Mouse (Mus musculus) yolk sac, embryonic 10.5 days (tissue): ENCODE measurements at regions not wholly inside any gene's neighbourhood (a gene's known extent, or its start where the extent isn't known, plus 50 kb on each side); places are given as distances from the start of the nearest gene placed in this dataset.

Source experiments
- DNase-seq: peaks from one replicate; pipeline ENCODE4 v3.0.0-alpha.2; 2017; ENCODE audit warnings: low spot score

DNA sequence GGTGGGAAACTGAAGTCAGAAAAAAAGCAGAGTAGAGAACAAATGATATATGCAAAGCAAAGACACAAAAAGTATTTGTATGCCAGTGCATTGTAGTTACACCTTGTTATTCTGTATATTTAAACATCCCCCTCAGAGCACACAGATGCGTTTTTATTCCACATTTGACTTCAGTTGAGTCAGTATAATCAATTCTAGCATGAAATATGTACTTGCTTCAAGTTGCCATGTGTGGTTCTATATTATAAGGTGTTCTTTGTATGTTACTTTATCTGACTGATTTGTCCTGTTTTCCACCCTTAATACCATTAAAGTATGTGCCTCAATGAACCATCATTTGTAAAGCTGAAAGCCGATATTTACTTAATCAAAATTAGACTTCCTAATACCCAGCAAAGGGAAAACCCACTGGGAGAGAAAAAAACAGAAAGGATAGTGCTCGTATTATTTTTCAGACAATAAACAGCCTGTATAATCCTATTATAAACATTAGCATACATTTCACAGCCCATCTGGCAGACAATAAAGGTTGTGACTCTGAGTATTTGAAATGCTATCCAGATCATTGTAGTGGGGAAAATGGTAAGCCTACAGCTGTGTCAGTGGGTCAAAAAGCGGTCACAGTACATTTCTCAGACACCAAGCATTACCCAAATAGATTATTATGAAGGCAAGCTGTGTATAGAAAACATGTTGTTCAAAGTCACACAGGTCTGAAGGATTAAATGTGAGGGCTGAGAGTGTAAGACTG lies 189.1 kb upstream of the Bmp2 start:
- DNase-seq, result no peak

DNA sequence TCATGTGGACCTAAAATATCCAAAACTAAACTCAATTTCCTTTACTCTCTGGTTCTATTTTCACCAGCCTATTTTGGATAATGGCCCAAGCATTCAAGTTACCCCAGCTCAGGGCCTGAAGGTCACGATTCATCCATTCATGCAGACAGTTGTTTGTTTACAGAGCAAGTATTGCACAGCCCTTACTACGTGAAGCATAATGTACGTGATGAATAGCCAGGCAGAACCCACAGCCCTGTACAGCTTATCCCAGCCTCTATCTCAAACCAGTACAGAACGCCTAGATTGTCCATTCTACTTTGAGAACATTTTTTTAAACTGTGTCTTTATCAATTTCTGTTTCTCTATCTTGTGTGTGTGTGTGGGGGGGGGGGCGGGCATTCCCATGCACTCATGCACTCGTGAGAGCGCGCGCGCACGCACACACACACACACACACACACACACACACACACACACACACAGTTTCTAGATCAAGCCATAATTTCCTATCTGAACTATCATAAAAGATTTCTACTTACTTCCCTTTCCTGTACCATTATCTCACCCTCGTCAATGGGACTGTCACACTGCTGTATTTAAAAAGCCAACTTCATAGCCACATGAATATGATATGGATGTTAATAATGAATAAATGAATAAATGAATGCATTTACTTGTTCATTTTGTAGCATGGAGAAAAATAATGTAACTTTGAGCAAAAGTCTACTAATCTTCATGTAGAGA lies 180.3 kb upstream of the Bmp2 start:
- DNase-seq, result no peak

DNA sequence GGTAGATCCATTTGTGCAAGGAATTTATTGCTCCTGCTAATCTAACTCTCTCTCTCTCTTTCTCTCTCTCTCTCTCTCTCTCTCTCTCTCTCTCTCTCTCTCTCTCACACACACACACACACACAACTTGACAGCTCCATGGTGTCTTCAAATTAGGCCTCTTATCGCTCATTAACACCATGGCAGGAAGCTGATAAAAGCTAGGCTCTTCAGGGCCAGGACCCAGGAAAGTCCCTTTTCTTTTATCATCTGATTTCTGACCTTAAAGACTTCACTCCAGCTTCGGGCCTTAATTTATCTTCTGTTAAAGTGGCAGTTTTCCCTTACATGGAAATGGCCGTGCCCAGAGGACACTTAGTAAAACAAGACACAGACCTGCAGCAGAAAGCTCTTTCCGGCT lies 178.4 kb upstream of the Bmp2 start:
- DNase-seq, result no peak

DNA sequence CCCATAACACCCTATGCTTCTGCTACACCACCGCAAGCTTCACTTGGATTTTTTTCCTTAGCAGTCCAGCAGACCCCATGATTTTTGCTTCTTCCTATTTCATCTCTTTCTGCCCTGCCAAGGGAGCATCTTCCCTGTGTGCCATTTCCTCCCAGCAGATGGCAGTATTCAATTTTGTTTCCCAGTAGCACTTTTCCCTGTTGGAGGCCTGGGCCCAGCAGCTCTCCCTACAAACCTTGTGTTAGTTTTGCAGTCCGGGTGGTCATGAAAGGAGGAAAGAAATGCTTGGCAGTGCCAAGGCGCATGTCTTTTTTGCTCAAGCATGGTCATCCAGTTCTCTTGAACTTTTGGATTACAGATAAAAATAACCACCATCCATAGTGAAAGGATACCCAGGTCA lies 170.9 kb upstream of the Bmp2 start:
- peak; percentile 42 for DNase-seq

DNA sequence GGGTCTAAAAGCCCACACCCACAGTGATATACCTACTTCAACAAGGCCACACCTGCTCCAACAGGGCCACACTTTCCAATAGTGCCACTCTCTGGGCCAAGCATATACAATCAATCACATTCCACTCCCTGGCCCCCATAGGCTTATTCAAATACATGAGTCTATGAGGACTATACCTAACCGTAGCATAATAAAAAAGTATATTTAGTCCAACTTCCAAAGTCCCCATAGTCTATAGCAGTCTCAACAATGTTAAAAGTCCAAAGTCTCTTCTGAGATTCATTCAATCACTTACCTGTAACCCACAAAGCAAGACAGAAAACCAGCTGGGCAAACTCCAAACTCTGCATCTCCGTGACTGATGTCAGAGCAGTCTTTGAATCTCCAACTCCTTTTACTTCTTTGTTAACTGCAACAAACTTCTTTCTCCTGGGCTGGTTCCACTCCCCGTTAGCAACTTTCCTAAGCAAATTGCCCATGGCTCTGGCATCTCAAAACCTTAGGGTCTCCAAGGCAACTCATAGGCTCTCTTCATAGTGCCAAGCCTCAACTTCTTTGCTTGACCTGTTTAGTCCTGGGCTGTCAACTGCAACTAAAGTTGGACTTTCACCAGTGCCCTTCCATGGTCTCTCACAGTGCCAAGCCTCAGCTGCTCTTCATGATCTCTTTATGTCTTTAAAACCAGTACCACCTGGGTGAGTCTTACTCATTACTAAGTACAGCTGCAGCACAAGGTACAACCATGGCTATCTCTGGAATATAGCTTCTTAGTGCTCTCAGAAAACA lies 168.6 kb upstream of the Bmp2 start:
- DNase-seq, result no peak

DNA sequence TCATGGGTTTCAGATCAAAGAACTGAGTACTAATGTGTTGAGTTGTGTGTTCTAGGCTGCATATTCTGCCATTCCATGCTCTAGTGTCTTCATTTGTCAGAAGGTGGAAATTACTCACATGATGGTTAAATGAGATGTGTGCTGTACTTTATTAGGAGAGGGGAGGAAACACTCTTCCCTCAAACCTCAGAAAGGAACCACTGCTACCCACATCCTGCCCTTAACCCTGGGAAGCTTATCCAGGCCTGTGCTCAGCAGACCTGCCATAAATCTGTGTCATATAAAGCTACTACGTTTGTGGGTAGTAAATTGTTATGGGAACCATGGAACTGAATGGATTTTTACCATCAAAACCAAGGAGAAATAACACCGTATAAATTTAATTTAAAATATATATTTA lies 166.7 kb upstream of the Bmp2 start:
- DNase-seq, result no peak

DNA sequence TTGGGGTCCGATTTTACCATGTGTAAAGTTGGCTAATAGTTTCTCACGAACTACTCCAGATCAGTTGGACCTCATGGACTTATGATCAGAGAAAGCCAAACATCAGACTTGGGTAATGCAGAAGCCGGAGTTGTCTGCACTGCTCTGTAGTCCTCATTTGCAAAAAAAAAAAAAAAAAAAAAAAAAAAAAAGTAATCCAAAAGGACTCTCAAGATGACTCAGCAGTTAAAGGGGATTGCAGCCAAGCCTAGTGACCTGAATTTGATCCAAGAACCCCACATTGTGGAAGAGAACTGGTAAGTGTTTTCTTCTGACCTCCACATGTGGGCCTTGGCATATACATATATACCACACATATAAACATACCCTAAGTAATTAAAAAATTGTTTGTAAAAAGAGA lies 164.6 kb upstream of the Bmp2 start:
- DNase-seq, result no peak

DNA sequence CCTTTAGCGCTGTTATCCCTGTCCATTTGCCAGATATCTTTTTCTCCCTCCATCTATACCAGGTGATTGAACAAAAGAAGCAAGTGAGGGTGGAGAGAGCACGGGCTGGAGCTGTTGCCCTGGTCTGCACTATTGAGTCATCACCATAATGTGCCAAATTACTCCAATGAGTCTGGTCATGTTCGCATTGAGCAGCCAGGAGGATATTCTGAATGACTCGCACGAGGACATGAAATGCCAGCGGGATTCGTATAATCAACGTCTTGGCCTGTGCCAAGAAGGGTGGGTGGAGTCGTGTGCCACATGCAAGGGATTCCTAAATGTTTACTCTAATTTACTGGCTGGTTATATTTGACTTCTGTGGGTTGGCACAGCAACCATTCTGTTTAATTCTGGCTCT lies 159.7 kb upstream of the Bmp2 start:
- DNase-seq, result no peak

DNA sequence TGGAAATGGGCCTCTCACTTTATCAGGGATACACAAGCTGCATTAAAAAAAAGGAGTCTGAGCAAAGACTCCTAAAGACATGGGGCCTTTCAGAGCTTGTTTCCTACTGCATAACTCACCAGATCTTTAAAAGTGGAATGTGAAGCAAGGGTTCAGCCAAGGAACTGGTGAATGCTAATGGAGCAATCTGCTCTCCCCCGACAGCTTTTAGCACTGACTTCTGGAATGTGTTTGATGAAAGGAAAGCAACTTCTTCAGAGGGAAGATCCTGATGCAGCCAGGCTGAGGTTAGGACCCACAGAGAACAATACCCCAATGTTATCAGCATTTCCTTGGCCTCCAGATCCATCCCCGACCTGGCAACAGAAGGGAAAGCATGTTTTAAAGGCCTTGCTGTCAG lies 154.4 kb upstream of the Bmp2 start:
- DNase-seq, result no peak

DNA sequence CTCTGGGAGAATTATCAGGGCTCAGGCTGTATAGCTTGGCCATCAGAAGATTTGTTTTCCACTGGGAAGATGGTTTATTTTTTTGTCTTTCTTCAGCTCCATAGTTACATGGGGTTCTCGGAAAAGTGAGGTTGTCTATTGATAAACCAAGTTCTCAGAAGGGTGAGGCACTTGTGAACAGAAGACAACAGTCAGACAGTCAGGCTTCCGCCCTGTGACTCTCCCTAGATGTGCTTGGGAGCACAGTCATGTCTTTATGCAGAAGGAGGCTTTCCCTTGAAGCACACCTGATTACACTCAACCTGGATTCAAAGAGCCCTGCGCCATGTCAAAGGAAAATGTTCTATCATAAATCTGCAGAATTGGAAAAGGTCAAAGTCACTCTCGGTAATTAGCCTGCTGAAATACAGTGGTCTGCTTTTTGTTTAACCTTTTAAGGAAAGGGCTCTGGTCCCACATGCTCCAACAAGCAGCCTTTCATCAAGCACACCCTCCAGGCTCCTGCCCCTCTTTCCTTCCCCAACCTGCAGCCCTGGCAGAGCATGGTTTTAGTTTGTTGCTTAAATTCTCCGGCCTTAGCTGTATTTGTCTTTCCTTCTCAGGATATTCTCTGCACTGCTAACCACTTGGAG lies 152.8 kb upstream of the Bmp2 start:
- peak; percentile 32 for DNase-seq

DNA sequence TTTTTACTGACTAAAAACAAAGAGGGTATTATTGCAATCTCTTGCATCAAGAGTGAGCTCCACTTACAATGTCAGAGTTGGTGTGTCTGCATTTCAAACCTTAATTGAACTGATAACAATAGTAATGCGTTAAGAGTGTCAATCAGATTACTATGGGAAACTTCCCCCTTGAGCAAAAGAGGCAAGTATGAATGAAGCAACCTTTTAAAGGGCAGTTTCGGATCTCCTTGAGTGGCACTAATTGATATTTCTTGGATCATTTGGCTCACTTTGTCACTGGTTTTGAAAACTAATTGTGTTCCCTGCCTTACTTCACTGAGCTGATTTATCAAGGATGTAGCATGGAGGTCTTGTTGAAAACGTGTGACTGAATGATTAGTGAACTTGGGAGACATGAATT lies 151.0 kb upstream of the Bmp2 start:
- no peak for DNase-seq

DNA sequence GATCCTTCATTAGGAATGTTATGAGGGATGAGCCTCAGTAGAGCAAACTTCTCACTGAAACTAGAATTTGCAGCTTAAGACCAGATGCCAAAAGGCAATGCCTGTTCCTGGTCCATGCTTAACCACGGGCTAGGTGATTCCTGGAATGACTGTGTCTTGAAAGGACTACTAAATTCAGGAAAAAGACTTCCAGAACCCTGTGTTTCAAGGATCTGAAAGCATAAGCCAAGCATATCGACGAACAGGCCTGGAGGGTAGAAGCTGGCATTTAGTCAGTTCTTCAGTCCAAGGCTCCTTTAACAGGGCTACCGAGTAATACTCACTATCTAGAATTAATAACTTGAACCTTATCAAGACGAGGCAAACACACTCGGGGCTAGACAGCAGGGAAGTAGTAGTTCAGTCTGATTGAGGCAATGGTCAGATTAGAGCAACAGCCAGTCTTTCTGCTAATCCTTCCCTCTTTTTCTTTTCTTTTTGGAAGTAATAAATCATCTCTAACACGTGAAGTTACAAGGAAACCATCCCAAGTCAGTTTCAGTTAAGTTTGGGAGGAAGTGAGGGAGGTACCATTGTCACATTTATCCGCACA lies 134.9 kb upstream of the Bmp2 start:
- DNase-seq, result no peak

DNA sequence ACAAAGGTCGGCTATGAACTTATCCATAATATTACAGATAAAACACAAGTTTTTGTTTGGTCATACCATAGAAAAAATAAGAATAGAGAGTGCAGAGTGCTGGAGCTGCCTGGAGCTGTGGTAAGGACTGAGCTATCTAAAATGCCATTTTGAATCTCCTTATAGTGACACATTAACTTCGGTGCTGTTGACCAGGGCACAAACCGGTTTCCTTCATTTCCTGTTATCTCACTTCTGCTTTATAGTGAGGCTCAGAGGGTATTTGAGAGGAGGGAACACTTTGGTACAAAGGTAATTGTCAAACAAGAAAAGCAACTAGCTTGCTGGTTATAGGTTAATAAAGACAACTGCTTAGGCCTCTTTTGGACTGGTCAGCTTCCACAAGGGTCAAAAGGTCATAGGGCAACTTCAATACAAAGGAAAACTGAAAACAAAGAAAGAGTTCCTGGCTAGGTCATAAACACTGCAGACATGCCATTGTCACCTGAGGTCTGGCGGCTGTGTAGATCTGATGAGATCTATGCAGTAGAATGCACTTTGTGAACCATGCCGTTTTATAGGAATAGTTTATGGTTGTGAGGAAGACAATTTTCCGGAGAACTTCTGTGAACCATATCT lies 132.2 kb upstream of the Bmp2 start:
- peak; percentile 62 for DNase-seq

DNA sequence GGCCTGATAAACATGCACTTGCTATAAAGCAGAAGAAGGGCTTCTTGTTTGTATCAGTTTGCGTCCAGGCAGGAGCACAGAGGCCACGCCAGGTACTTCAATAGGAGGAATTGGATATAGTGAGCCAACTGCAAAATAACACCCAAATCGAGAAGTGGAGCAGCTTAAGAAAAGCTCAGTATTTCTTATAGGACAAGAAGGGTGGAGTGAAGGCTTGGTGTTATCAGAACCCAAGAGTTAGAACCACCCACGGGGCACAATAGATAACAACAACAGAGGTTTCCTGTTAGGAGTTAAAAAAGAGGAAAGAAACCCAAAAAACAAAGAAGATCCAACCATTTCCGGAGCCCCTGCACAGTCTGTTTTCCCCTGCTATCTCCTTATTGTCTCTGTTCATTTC lies 126.4 kb upstream of the Bmp2 start:
- no peak for DNase-seq

DNA sequence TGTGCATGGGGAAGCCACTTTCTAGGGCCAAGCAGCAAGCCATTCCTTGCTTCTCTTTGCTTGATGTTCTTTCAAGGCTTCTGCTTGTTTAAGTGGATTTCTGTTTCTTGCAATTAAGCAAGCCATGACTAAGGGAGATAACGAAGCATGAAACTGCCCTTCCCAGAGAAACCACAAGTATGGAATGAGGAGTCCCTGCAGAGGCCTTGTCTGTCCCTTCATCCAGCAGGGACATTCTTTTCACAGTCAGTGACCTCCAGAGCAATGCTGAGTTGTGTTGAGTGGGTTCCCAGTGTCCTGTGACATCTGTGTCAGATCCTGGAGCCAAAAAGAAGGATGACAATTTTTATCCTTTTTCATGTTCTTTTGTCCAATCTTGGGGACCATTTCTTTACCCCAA lies 124.9 kb upstream of the Bmp2 start:
- DNase-seq, result no peak

DNA sequence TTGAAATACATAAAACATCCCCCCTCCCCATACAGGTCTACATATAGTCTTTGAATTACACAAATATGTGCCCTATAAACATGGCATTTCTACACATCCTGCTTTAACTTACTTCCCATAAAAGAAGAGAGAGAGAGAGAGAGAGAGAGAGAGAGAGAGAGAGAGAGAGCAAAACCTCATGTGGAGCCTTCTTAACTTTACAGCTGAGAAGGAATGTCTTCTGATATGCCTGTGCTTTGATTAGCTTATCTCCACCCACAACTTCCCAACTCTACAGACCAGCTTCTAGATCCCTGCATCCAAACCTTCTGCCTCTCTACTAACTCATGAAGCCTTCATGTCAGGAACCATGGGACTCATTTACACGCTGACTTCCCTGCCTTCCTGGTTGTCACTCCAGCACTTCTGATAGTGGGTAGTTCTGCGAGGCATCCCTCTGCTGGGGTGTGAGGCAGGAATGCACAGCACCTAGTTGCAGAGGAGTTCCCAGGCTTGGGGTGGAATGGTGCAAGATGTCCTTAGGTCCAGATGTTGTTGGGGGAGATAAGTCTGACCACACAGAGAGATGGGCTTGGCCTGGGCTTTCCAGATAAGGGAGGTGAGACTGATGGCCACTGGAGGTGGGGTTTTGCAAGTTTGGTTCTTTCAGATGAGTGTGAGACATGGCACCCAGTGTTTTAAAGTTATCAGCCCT lies 122.4 kb upstream of the Bmp2 start:
- DNase-seq, result peak; percentile 63

DNA sequence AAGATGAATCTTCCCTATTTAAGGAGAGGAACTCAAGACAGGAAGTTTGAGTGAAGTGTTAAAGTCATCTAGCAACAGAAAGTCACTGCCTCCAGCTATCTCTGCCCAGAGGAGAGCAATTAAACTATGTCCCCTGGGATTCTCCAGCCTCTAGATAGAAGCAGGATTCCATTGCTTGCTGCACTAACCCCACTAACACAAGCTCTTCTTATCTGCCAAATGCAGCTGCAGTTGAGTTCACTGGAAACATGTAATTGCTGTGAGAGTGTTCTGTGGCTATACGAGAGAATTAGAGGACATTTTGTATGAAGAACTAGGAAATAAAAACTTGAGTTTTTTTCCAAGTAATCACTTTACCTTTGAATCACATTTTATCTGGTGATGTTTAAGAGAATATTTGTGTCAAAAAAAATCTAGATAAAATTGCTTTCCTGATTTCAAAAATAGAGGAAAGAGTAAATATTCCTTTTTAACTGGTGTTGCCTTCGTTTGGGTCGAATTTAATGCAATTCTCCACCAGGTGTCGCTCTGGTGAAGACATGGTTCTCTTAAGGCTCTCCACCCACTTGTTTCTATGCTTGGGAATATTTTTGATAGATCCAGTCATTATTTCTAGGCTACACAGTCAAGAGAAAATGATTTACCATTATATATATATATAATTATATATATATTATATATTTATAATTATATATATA lies 121.1 kb upstream of the Bmp2 start:
- DNase-seq, result no peak

DNA sequence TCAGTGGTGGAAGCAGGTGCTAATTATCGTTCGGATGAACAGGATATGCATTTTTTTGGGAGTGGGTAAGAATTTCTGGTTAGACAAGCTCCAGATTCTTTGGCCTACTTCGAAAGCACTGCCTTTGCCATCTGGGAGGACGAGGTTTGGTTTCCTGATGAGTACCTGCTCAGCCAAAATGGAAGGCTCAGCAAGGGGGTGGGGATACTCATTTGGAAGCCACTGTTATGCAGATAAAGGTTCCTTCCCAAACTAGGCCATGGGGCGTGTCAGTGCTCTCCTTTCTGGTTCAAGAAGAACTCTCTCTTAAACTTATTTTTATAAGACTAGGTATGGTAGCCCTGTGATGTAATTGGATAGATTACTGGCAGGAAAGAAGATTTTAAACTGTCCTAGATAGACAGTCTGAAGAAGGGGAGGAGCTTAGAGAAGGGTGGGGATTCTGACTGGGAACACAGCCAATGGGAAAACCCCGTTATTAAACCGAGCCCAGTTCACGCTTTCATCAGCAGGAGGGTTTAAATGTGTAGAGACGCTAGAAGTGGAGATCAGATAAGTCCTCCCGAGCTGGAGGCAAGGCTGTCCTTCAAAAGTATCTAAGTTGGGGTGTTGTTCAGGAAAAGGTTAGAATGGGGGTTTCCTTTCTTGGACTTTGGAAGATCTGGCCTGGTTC lies 119.7 kb upstream of the Bmp2 start:
- DNase-seq, result no peak

DNA sequence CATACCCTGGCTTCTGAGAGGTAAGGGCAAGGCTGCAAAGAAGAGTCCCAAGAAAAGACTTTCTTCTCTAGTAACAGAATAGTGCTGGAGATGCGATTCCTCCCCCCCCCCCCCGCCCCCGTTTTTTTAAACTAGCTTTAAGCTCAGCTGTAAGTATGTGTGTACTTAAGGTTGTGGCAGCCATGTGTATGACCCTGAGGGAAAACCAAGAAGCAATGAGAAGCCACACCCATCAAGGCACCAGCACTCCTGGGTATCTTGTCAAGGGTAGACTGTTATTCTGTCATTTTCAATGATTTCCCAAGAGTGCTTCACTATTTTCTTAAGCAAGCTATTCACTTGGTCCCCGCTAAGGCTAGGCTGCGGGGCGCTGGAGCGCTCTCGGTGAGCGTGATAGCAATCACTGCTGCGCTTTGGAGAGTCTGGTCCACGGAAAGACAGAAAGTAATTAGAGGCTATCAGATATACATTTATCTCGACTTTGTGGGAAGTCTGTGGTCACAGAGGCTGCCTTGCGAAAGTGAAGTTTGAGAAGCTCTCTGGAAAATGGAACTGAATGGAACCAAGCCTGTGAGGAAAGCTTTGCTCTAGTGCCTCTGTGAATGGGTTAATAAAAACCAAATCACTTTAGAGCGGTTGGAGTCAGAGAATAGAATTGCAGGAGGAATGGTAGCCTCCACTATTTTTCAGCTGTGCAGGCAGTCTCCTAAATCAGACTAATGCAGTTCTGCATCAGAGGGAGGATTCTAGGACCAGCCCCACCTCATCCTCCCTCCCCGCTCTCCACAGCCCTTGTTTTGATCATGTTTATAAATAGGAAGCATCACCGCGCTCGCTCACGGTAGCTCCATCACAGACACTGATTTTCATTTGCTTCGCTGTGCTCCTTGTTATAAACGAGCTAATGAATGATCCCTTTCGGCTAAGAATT lies 114.8 kb upstream of the Bmp2 start:
- DNase-seq, result no peak
